Mouse (Mus musculus) spleen, postnatal 10 days (tissue): ENCODE results near the gene Mindy1.
"Not testable (repeated sequence)": the region's sequence is repeated elsewhere in the genome, so short reads cannot be mapped to it uniquely, and the experiment has no call there.

Experiments
- DNase-seq, 2 experiments: peaks; one replicate each; pipeline ENCODE4 v3.0.0; 2021 to 2022; ENCODE audit warnings: low spot score in 2 of 2

Mindy1 gene

DNA sequence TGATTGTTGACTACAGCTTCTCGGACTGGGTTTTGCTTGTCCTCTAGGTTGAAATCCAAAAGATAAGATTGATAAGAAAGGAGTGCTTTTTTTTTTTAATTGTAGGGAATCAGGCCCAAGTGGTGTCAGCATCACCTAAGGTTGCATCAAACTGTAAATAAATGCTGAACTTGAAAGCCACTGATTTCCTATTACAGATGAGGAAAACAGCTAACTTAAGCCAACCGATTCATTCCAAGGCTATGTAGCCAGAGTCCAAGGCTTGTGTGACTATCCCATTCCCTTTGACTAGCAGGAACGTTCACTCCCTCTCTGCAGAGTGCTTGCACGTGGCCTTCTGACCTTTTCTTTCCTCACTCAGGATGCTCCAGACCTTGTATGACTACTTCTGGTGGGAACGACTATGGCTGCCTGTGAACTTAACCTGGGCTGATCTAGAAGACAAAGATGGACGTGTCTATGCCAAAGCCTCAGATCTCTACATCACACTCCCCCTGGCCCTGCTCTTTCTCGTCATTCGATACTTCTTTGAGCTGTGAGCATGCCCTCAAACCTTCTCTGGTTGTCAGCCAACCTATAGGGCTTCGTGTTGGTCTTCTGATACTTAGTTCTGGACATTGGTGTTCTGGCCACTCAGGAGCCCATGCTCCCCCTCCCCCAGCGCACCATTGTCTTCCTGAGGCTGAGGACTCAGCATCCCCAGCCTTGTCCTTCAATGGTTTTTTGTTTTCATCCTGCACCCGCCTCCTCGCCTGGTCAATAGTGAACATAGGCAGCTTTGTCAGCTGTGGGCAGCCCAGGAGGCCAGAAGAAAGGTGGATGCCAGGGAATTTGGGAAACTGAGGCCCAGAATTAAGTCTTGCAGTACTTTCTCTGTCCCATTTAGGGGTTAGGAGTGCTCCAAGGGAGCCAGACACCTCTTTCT, 38.8 kb downstream of the Mindy1 start:
- no peak for DNase-seq

GRCm38 (mm10) chr3:95323429-95323828, 42.3 kb downstream of the Mindy1 start:
- no peak for DNase-seq

DNA sequence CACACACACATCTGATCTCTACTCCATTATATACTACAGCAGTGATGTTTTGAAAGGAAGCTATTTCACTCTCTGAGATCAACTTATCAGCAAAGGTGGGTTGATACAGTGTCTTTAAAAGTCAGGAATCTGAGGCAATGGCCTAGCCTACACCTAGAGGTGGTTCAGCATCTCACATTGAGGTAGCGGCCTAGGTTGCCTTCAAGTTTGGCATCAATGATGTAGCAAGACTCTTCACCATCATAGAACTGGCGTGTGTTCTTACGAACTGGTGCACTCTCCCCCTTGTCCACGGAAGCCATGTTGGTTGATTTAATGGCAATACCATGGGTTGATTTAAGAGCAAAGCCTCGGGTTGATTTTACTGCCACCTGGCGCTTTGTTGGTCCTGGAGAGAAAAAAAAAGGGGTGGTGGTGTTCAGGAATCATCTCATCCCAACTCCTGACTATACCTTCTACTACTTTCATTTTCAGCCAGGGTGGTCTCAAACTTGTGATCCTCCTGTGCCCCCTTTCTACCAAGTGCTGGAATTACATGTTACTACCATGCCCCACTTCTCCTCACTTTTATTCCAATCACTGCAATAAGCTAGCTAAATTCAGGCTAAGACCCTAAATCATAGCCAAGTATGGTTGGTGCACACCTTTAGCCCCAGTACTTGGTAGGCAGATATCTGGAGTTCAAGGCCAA, 43.5 kb downstream of the Mindy1 start:
- no peak for DNase-seq

GRCm38 (mm10) chr3:95328803-95329404, 47.8 kb downstream of the Mindy1 start:
- no peak for DNase-seq

- DNase-seq, result no peak
Observed at GRCm38 (mm10) chr3:95331528-95331927, 50.4 kb downstream of the Mindy1 start.

DNA sequence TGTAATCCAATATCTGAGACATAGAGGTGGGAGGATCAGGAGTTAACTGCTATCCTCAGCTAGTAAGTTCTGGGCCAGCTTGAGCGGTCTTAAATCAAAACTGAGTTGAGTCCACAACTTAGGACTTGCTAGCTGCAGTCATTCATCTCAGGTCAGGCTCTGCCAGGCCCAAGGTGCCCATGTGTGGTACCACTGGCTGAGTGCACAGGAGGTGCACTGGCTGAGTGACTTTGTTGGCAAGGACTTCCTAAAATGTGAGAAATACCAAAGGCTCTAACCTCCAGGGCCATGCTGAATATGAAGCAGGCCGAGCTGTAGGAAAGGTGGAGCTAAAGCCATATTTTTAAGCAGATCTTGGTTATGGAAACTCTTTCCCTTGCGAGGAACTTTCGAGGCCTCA, 56.2 kb downstream of the Mindy1 start:
- DNase-seq, result no peak

DNA sequence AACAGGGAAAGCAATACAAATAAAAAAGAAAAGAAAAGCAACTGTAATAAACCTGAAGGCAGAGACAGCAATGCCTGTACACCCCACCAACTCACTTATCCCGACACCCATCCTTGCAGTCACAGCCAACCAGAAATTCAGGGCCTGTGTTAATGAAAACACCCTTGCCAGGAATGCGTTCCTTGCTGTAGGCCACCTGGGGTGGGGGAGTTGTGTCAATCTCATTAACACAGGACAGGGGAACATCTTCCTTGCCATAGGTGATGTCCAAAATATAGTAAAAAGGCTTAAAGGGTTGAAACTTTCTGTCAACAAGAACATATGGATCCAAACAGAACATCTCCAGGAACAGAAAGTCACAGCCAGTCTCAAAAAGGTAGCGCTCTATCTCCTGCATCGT, 57.1 kb downstream of the Mindy1 start:
- no peak for DNase-seq

GRCm38 (mm10) chr3:95343356-95344000, 62.3 kb downstream of the Mindy1 start:
- DNase-seq, result not testable (repeated sequence)
